Mouse (Mus musculus) stomach, postnatal 0 days (tissue): ENCODE data around the gene Ccser2.

Experiments used
- CTCF ChIP-seq: IDR thresholded peaks from 2 replicates; pipeline ENCODE4 v1.5.1; 2016; ENCODE audit warnings: antibody characterized with exemption, low read depth, mild to moderate bottlenecking, moderate library complexity
- EP300 ChIP-seq: optimal IDR thresholded peaks from 2 replicates; pipeline ENCODE3; 2016; ENCODE audit warnings: antibody characterized with exemption

- TF ChIP-seq EP300 (no peak), CTCF (no peak)
These were observed 2.6 kb upstream of the Ccser2 start for GRCm38 (mm10) chr14:36971211-36971610.
